Comparison of ENCODE assay signal across 15 mouse cellular contexts in genomic region chr13:36531893-36532292, GRCm38 (mm10).
DNase-seq lines count a peak whose midpoint lies in the region; ATAC-seq and TF ChIP-seq lines count a peak whose summit lies in the region.
"Had no signal": no experiment of that assay in that cellular context is flagged by ENCODE, and none has a peak within 500 bp of the region (broad histone marks: within the 10 kb centered on the region; RNA-seq: fewer than 3 reads in every experiment).

No protein-coding gene starts in this region.

- H3K36me3 ChIP-seq in heart, embryonic 12.5 days: no peaks in the 10 kb centered on the region
- no peaks in the 10 kb centered on the region for H3K36me3 ChIP-seq in kidney, postnatal 0 days (ENCODE audit: insufficient read depth, low read length)
- H3K36me3 ChIP-seq: kidney, embryonic 15.5 days; liver, embryonic 12.5 days; neural tube, embryonic 12.5 days had no signal

- no peak overlapping the region for H3K4me3 ChIP-seq in heart, embryonic 12.5 days
- no peak overlapping the region for H3K4me3 ChIP-seq in kidney, postnatal 0 days (replicated peaks; ENCODE audit: low read depth, low read length)
- H3K4me3 ChIP-seq: kidney, embryonic 15.5 days; liver, embryonic 12.5 days; neural tube, embryonic 12.5 days had no signal

- H3K4me2 ChIP-seq in heart, embryonic 12.5 days: peak overlapping the region; percentile 32
- no peak overlapping the region for H3K4me2 ChIP-seq in kidney, postnatal 0 days (ENCODE audit: low read length)
- H3K4me2 ChIP-seq: hindbrain, embryonic 14.5 days; kidney, embryonic 15.5 days; liver, embryonic 12.5 days; neural tube, embryonic 12.5 days had no signal

- 47% methylated on average over 3 of the region's 3 CpGs for WGBS in heart, embryonic 12.5 days
- WGBS in kidney, postnatal 0 days: 68% methylated on average over 3 of the region's 3 CpGs

- no peak; the same call in 1 of the 2 replicates for ATAC-seq in heart, embryonic 12.5 days (ENCODE audit: insufficient number of reproducible peaks, low FRiP score)
- ATAC-seq in kidney, postnatal 0 days (replicated peaks; ENCODE audit: low FRiP score, low read depth): no peak
- ATAC-seq: liver, embryonic 12.5 days; midbrain, embryonic 16.5 days had no signal

- H3K9me3 ChIP-seq in heart, embryonic 12.5 days (replicated peaks): no peaks in the 10 kb centered on the region
- H3K9me3 ChIP-seq in kidney, postnatal 0 days (replicated peaks; ENCODE audit: low read length): no peaks in the 10 kb centered on the region
- H3K9me3 ChIP-seq: G1E; kidney, embryonic 15.5 days; liver, embryonic 12.5 days; neural tube, embryonic 12.5 days had no signal

- H3K27ac ChIP-seq in heart, embryonic 12.5 days (ENCODE audit: poor library complexity, severe bottlenecking): peak overlapping the region; percentile 53
- H3K27ac ChIP-seq in kidney, postnatal 0 days: no peak overlapping the region
- H3K27ac ChIP-seq: hindbrain, embryonic 14.5 days; kidney, embryonic 15.5 days; liver, embryonic 12.5 days; neural tube, embryonic 12.5 days had no signal

- DNase-seq in heart, postnatal 4 days: no peak
- peak; percentile 50 for DNase-seq in kidney, postnatal 0 days (ENCODE audit: low spot score)
- no peak for DNase-seq in kidney, postnatal 10 days
- DNase-seq in brain, adult 2 months (ENCODE audit: low read depth, low spot score): peak; percentile 90
- peak; percentile 51 to 95 for DNase-seq in left cerebral cortex, postnatal 25 days (ENCODE audit: low spot score in 2 of 2)
- DNase-seq in adrenal gland, postnatal 4 days (ENCODE audit: low spot score in 2 of 2): no peak
- DNase-seq: cerebellum, adult 11 months; gastrocnemius, postnatal 14 days had no signal

- H3K4me1 ChIP-seq in heart, embryonic 12.5 days (replicated peaks): peaks cover 31% of the 10 kb centered on the region
- H3K4me1 ChIP-seq in kidney, postnatal 0 days (replicated peaks; ENCODE audit: insufficient read depth, low read length): no peaks in the 10 kb centered on the region

- no peak for TF ChIP-seq CTCF in kidney, postnatal 0 days (IDR thresholded peaks at IDR 0.05; ENCODE audit: low read depth)

- H3K9ac ChIP-seq in heart, embryonic 12.5 days: no peak overlapping the region
- H3K9ac ChIP-seq in kidney, postnatal 0 days (ENCODE audit: low read depth, low read length): no peak overlapping the region
- H3K9ac ChIP-seq: hindbrain, embryonic 14.5 days; kidney, embryonic 15.5 days; liver, embryonic 12.5 days; neural tube, embryonic 12.5 days had no signal

- H3K27me3 ChIP-seq in heart, embryonic 12.5 days (replicated peaks): no peaks in the 10 kb centered on the region
- H3K27me3 ChIP-seq in kidney, postnatal 0 days (ENCODE audit: insufficient read depth, low read length): no peaks in the 10 kb centered on the region
- H3K27me3 ChIP-seq: kidney, embryonic 15.5 days; liver, embryonic 12.5 days; neural tube, embryonic 12.5 days had no signal

- intact Hi-C loops in left cerebral cortex, postnatal 25 days (cut with DNase I): loop anchor here (1.0 to 5.0 kb wide), 8 partner anchors 26 to 780 kb away; no protein-coding TSS in a partner anchor

Comparison
In these comparisons a context has a peak if more than half of its experiments do, and no peak if none do; other contexts are left out.
1. DNase-seq: peak in kidney, postnatal 0 days (single experiment), brain, adult 2 months (single experiment) and left cerebral cortex, postnatal 25 days (2 of 2); none in heart, postnatal 4 days (single experiment), kidney, postnatal 10 days (single experiment) and adrenal gland, postnatal 4 days (0 of 2).